Mouse (Mus musculus): ENCODE measurements around the gene Gps1. TPM values are rescaled to one million over a fixed set of nuclear protein-coding genes. Genes with fewer than 3 reads are reported as not detected.
"Not testable (repeated sequence)": the region's sequence is repeated elsewhere in the genome, so short reads cannot be mapped to it uniquely, and the experiment has no call there.

Gene Gps1
- total RNA-seq, 2 experiments from 2014 or later, result 103 to 107 TPM

- not testable (repeated sequence) for ATAC-seq (replicated peaks; ENCODE audit: low FRiP score, low TSS enrichment, poor library complexity, severe bottlenecking)
These were observed 2.7 kb upstream of the Gps1 start for GRCm38 (mm10) chr11:120781361-120781760.

DNA sequence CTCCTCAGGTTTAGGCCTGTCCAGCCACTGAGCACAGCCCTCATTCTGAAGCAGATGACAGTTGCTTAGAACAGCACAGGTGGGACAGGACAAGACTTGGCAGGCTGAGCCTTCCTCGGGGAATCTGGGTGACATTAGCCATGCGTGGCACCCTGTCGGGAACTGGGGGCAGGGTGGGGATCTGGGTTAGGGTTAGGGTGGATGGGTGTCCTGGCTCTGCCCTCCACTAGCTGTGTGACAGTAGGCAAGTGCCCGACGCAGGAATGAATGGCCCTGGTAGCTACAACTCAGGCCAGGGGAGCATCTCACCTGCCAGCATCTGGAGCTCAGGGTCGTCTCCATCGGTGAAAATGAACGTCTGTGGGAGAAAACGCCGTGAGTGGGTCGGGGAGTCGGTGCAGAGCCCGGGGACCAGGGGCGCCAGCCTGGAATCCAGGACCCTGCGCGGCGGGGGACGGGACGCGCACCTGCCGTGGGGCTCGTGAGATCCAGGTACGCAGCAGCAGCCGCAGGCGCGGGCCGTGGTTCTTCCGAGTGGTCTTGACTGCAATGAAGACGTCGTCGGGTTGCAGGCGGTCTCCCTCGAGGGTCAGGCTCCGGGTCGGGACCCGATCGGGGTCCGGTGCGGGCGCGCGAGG, 527 bp upstream of the Gps1 start:
- no peak for ATAC-seq (replicated peaks; ENCODE audit: low FRiP score, low TSS enrichment, poor library complexity, severe bottlenecking)

DNA sequence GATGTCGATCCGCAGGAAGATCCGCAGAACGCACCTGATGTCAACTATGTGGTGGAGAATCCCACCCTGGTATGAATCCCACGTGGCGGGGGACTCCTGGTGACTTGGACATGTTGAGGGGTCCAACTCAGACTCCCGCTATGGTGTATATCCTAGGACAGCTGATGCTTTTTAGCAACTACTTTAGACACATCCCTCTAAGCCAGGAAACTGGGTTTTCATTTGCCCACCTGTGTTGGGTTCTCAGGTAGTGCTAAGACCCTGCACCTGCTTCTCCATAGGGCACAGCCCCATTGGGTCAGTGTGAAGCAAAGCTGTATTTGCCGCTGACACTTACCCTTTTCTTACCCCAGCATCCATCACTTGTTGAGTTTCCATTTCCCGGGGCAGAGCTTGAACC, 1.1 kb downstream of the Gps1 start:
- no peak for ATAC-seq (replicated peaks; ENCODE audit: low FRiP score, low TSS enrichment, poor library complexity, severe bottlenecking)

DNA sequence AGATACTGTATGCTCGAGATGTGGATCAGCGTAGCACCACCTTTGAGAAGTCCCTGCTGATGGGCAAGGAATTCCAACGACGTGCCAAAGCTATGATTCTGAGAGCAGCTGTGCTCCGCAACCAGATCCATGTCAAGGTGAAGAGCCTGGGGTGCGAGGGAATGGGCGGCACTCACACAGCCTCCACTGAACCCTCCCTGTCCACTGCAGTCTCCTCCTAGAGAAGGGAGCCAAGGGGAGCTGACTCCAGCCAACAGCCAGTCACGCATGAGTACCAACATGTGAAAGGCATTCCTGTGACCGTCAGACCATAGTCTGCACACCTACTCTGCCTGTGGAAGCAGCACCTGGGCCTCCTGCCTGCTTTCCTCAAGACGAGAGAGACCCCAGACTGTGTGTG, 4.4 kb downstream of the Gps1 start:
- not testable (repeated sequence) for ATAC-seq (replicated peaks; ENCODE audit: low FRiP score, low TSS enrichment, poor library complexity, severe bottlenecking)

DNA sequence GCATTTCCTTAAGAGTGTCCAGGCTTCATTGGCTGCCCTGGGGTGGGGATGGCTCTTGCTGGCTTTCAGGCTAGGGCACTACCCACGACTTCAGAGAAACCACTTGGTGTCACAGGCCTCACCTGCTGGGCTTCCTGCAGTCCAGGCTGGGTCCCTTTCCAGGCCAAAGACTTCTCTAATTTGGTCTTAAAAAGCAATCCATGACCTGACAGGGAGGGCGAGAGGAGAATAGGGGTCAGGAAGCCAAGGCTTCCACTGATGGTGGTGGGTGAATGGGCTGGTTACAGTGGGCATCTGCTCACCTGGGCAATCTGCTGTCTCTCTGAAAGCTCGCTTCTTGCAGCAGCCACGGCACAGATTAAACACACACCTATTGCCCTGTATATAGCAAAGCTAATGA, 5.3 kb downstream of the Gps1 start:
- ATAC-seq (replicated peaks; ENCODE audit: low FRiP score, low TSS enrichment, poor library complexity, severe bottlenecking), result no peak

DNA sequence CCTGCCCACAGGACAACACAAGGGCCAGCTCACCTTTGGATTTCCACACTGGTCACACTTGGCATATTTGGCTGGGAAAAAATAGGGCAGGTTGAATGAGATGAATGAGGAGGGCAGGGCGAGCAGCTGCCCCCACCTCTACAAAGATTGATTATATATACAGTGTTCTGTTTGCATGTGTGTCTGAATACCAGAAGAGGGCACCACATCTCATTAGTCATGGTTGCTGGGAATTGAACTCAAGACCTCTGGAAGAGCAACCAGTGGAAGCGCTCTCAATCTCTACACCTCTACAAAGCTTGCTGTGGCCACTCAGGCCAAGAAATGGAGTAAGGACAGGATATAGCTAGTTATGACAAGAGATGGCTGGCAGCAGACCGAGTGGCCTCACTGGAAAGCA, 5.7 kb downstream of the Gps1 start:
- ATAC-seq (replicated peaks; ENCODE audit: low FRiP score, low TSS enrichment, poor library complexity, severe bottlenecking), result no peak

- no peak for ATAC-seq (replicated peaks; ENCODE audit: low FRiP score, low TSS enrichment, poor library complexity, severe bottlenecking)
These were observed 8.6 kb downstream of the Gps1 start for GRCm38 (mm10) chr11:120792652-120793051.

GRCm38 (mm10) chr11:120795756-120796613, 11.9 kb downstream of the Gps1 start, which contains the start of gene Dus1l:
Gene Dus1l (minus strand): TSS chr11:120796403.
- peak; percentile 73 for ATAC-seq (replicated peaks; ENCODE audit: low FRiP score, low TSS enrichment, poor library complexity, severe bottlenecking)

- no peak for ATAC-seq (replicated peaks; ENCODE audit: low FRiP score, low TSS enrichment, poor library complexity, severe bottlenecking)
These were observed 12.5 kb downstream of the Gps1 start for GRCm38 (mm10) chr11:120796614-120796946.

- no peak for ATAC-seq (replicated peaks; ENCODE audit: low FRiP score, low TSS enrichment, poor library complexity, severe bottlenecking)
These were observed 14.2 kb downstream of the Gps1 start for GRCm38 (mm10) chr11:120798244-120798643.

GRCm38 (mm10) chr11:120799316-120799890, 15.3 kb downstream of the Gps1 start:
- ATAC-seq (replicated peaks; ENCODE audit: low FRiP score, low TSS enrichment, poor library complexity, severe bottlenecking), result no peak

DNA sequence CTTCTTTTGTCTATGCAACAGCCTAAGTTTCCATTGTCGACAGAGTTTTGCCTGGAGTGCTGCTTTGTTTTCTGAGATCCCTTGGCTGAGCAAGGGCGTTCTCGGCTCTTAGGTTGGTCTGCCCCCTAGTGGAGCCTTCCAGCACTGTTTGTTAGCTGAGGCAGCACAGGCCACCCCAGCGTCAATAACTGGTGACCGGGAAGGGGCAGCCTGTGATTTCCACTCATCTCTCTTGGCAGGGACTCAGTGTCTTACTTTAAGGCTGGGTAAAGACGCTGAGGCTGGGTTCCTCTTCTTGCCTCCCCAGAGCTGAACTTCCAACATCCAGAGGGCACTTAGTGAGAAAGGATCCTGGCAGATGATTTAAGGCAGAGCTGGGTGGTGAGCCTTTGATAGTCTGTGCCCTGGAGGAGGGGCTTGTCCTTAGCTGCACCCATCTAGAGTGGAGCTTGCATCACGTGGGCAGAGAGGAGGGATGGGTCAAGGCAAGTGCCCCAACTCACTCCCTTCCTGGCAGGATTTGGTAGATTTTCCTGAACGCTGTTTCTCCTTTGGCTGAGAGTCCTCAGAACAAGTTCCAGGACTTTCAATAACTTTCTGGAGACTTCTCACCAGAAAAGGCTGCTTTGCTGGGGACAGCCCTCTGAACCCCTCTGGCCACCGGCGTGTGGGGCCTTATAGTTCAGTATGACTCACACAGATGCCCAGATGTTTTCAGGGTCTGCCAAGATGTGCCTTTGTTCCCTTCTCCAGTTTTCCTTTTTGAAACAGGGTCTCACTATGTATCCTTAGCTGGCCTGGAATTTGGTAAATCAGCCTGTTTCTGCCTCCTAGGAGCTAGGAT, 16.2 kb downstream of the Gps1 start:
- peak; percentile 83 for ATAC-seq (replicated peaks; ENCODE audit: low FRiP score, low TSS enrichment, poor library complexity, severe bottlenecking)

DNA sequence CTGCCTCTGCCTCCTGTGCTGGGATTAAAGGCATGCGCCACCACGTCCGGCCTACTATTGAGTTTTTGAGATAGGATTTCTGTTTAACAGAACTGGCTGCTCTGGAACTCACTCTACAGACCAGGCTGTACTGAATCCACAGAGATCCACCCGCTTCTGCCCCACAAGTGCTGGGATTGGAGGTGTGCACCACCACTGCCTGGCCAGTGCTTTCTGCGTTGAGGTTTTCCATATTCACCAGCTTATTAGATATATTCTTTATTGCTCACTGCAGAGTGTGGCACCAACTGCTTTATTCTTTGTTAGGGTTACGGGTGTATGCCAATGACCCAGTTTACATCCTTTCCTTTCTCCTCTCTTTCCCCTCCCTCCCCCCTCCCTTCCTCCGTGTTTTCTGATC, 20.2 kb downstream of the Gps1 start:
- ATAC-seq (replicated peaks; ENCODE audit: low FRiP score, low TSS enrichment, poor library complexity, severe bottlenecking), result no peak

DNA sequence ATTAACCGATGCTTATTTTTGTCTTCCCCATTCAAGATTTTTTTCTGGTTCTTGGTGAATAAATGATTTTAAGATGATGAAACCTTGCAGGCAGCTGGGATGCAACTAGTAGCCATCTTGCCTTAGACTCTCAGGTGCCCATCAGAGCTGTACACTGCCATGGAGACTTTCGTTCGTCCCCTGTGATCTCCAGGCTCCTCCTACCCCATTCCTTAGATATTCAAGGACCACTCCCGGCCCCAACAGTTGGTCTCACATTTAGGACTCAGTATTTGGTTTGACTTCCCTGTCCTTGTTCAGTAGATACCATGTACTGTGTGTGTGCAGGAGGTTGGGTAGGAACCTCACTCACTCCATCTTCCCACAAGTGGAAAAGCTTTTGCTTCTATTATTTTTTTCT, 20.7 kb downstream of the Gps1 start:
- ATAC-seq (replicated peaks; ENCODE audit: low FRiP score, low TSS enrichment, poor library complexity, severe bottlenecking), result no peak

- ATAC-seq (replicated peaks; ENCODE audit: low FRiP score, low TSS enrichment, poor library complexity, severe bottlenecking), result no peak
These were observed 21.6 kb downstream of the Gps1 start for GRCm38 (mm10) chr11:120805375-120806298.

GRCm38 (mm10) chr11:120808010-120808409, 23.9 kb downstream of the Gps1 start:
- 0 out of 2 replicates have a peak, but pooled peaks have one; percentile 7 for ATAC-seq (replicated peaks; ENCODE audit: low FRiP score, low TSS enrichment, poor library complexity, severe bottlenecking)

GRCm38 (mm10) chr11:120812068-120812467, 28.0 kb downstream of the Gps1 start:
- no peak for ATAC-seq (replicated peaks; ENCODE audit: low FRiP score, low TSS enrichment, poor library complexity, severe bottlenecking)

- no peak for ATAC-seq (replicated peaks; ENCODE audit: low FRiP score, low TSS enrichment, poor library complexity, severe bottlenecking)
These were observed 33.3 kb downstream of the Gps1 start for GRCm38 (mm10) chr11:120817358-120817757.

GRCm38 (mm10) chr11:120818251-120818650, 34.2 kb downstream of the Gps1 start:
- no peak for ATAC-seq (replicated peaks; ENCODE audit: low FRiP score, low TSS enrichment, poor library complexity, severe bottlenecking)

All from megakaryocyte-erythroid progenitor cell, adult 5-6 weeks (primary cell).